Mouse (Mus musculus): ENCODE data around the gene Rnf183. TPM values are rescaled to one million over a fixed set of nuclear protein-coding genes. Genes with fewer than 3 reads are reported as not detected.

Gene Rnf183
- polyA plus RNA-seq, 1 experiment from 2014 or later = not detected

GRCm38 (mm10) chr4:62460348-62460747 is 25.3 kb upstream of the Rnf183 start:
- Histone ChIP-seq H3K4me2 (ENCODE audit: low read depth, low read length) (no peak overlapping the region), H3K9ac (replicated peaks) (no peak overlapping the region), H3K27me3 (ENCODE audit: insufficient read depth, low read length) (no peaks in the 10 kb centered on the region), H3K4me1 (ENCODE audit: insufficient read depth) (no peaks in the 10 kb centered on the region), H3K36me3 (replicated peaks; ENCODE audit: insufficient read depth, low read length) (no peaks in the 10 kb centered on the region), H3K27ac (ENCODE audit: low read depth) (no peak overlapping the region), H3K4me3 (ENCODE audit: low read depth, low read length) (no peak overlapping the region), H3K9me3 (ENCODE audit: low read length) (no peaks in the 10 kb centered on the region)
- WGBS (ENCODE audit: insufficient replicate concordance) = 88% methylated on average over 8 of the region's 8 CpGs
- DNase-seq = no peak
- no peak for ATAC-seq
- TF ChIP-seq CTCF (IDR thresholded peaks at IDR 0.05; ENCODE audit: low read depth) (no peak), EP300 (IDR thresholded peaks at IDR 0.05; ENCODE audit: low read depth) (no peak)

GRCm38 (mm10) chr4:62459081-62459480 is 24.0 kb upstream of the Rnf183 start:
- Histone ChIP-seq H3K27me3 (ENCODE audit: insufficient read depth, low read length) (no peaks in the 10 kb centered on the region), H3K36me3 (replicated peaks; ENCODE audit: insufficient read depth, low read length) (no peaks in the 10 kb centered on the region), H3K4me1 (ENCODE audit: insufficient read depth) (no peaks in the 10 kb centered on the region), H3K4me3 (ENCODE audit: low read depth, low read length) (no peak overlapping the region), H3K4me2 (ENCODE audit: low read depth, low read length) (no peak overlapping the region), H3K27ac (ENCODE audit: low read depth) (no peak overlapping the region), H3K9ac (replicated peaks) (no peak overlapping the region), H3K9me3 (ENCODE audit: low read length) (no peaks in the 10 kb centered on the region)
- DNase-seq (no peak), ATAC-seq (no peak)
- WGBS (ENCODE audit: insufficient replicate concordance) = 86% methylated on average over 3 of the region's 3 CpGs
- TF ChIP-seq CTCF (IDR thresholded peaks at IDR 0.05; ENCODE audit: low read depth) (no peak), EP300 (IDR thresholded peaks at IDR 0.05; ENCODE audit: low read depth) (no peak)

DNA sequence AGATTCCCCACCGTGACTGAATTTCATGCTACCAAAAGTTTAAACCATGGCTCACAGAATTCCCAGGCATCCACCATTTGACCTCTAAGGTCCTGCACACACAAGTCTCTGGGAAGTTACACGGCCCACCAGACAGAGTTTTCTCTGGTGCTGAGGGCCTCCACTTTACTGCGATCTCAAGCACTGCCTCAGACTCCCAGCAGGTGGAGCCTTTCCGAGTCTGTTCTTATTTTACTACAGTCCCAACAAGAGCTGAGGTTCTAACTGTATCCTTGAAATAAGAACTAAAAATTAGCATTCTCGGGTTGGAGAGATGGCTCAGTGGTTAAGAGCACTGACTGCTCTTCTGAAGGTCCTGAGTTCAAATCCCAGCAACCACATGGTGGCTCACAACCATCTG is 19.9 kb upstream of the Rnf183 start:
- Histone ChIP-seq H3K4me1 (ENCODE audit: insufficient read depth) (no peaks in the 10 kb centered on the region), H3K4me2 (ENCODE audit: low read depth, low read length) (no peak overlapping the region), H3K36me3 (replicated peaks; ENCODE audit: insufficient read depth, low read length) (no peaks in the 10 kb centered on the region), H3K4me3 (ENCODE audit: low read depth, low read length) (no peak overlapping the region), H3K27ac (ENCODE audit: low read depth) (no peak overlapping the region), H3K9ac (replicated peaks) (no peak overlapping the region), H3K27me3 (ENCODE audit: insufficient read depth, low read length) (no peaks in the 10 kb centered on the region), H3K9me3 (ENCODE audit: low read length) (no peaks in the 10 kb centered on the region)
- WGBS (ENCODE audit: insufficient replicate concordance) = 54% methylated on average over 5 of the region's 5 CpGs
- peak; percentile 52 for DNase-seq
- peak; percentile 66 for TF ChIP-seq CTCF (IDR thresholded peaks at IDR 0.05; ENCODE audit: low read depth)
- no peak for TF ChIP-seq EP300 (IDR thresholded peaks at IDR 0.05; ENCODE audit: low read depth)
- ATAC-seq = no peak

- Histone ChIP-seq H3K27me3 (ENCODE audit: insufficient read depth, low read length) (no peaks in the 10 kb centered on the region), H3K9ac (replicated peaks) (no peak overlapping the region), H3K4me3 (ENCODE audit: low read depth, low read length) (no peak overlapping the region), H3K36me3 (replicated peaks; ENCODE audit: insufficient read depth, low read length) (no peaks in the 10 kb centered on the region), H3K9me3 (ENCODE audit: low read length) (no peaks in the 10 kb centered on the region), H3K4me2 (ENCODE audit: low read depth, low read length) (no peak overlapping the region), H3K4me1 (ENCODE audit: insufficient read depth) (no peaks in the 10 kb centered on the region), H3K27ac (ENCODE audit: low read depth) (no peak overlapping the region)
- no peak for DNase-seq
- ATAC-seq = no peak
- TF ChIP-seq CTCF (IDR thresholded peaks at IDR 0.05; ENCODE audit: low read depth) (no peak), EP300 (IDR thresholded peaks at IDR 0.05; ENCODE audit: low read depth) (no peak)
- 68% methylated on average over 4 of the region's 4 CpGs for WGBS (ENCODE audit: insufficient replicate concordance)
These were observed 5.9 kb upstream of the Rnf183 start for GRCm38 (mm10) chr4:62440986-62441385.

DNA sequence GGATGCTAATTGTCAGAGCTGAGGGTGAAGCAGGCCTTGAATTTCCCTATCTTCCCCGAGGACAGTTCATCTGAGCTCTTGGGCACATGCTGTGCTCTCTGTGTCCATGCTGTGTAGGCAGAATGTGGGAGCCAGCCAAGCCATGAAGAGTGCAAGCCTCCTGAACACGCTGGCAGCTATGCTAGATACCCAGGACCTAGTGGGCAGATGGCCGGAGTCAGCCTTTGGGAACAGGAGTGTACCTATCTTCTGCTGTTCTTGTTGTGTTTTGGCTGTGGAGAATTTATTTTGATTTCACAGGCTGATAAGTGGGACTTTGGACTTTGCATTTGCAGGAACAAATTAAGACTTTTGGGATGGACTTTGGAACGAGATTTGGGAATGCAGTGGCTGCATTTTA is 5.5 kb upstream of the Rnf183 start:
- H3K27me3 ChIP-seq (ENCODE audit: insufficient read depth, low read length) = no peaks in the 10 kb centered on the region
- TF ChIP-seq EP300 (IDR thresholded peaks at IDR 0.05; ENCODE audit: low read depth) = no peak
- no peak for TF ChIP-seq CTCF (IDR thresholded peaks at IDR 0.05; ENCODE audit: low read depth)
- no peak overlapping the region for H3K4me3 ChIP-seq (ENCODE audit: low read depth, low read length)
- 70% methylated on average over 4 of the region's 4 CpGs for WGBS (ENCODE audit: insufficient replicate concordance)
- no peak overlapping the region for H3K27ac ChIP-seq (ENCODE audit: low read depth)
- H3K9ac ChIP-seq (replicated peaks) = no peak overlapping the region
- H3K36me3 ChIP-seq (replicated peaks; ENCODE audit: insufficient read depth, low read length) = no peaks in the 10 kb centered on the region
- H3K4me2 ChIP-seq (ENCODE audit: low read depth, low read length) = no peak overlapping the region
- H3K9me3 ChIP-seq (ENCODE audit: low read length) = no peaks in the 10 kb centered on the region
- H3K4me1 ChIP-seq (ENCODE audit: insufficient read depth) = no peaks in the 10 kb centered on the region
- ATAC-seq (no peak), DNase-seq (no peak)

DNA sequence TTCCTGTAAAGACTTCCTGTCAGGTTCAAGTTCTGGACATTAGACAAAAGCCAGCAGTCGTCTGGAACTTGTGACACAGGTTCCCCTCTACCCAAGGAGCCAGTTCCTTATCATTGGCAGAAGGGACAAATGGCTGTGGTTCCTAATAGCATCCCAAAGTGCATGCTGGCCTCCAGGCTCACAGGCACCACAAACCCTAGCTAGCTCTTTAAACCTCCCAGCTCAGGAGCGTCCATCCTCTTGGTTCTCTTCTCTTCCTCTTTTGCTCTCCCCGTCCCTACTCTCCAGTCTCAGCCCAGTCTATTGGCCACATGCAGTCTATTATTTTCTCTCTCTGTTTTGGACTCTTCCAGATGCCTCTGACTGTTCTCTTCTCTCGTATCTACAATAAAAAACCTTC is 4.7 kb upstream of the Rnf183 start:
- no peak for ATAC-seq
- Histone ChIP-seq H3K9ac (replicated peaks) (no peak overlapping the region), H3K36me3 (replicated peaks; ENCODE audit: insufficient read depth, low read length) (no peaks in the 10 kb centered on the region), H3K27ac (ENCODE audit: low read depth) (no peak overlapping the region), H3K9me3 (ENCODE audit: low read length) (no peaks in the 10 kb centered on the region), H3K4me3 (ENCODE audit: low read depth, low read length) (no peak overlapping the region), H3K27me3 (ENCODE audit: insufficient read depth, low read length) (no peaks in the 10 kb centered on the region), H3K4me1 (ENCODE audit: insufficient read depth) (no peaks in the 10 kb centered on the region), H3K4me2 (ENCODE audit: low read depth, low read length) (no peak overlapping the region)
- 41% methylated on average over 4 of the region's 4 CpGs for WGBS (ENCODE audit: insufficient replicate concordance)
- TF ChIP-seq EP300 (IDR thresholded peaks at IDR 0.05; ENCODE audit: low read depth) (no peak), CTCF (IDR thresholded peaks at IDR 0.05; ENCODE audit: low read depth) (no peak)
- DNase-seq = no peak

DNA sequence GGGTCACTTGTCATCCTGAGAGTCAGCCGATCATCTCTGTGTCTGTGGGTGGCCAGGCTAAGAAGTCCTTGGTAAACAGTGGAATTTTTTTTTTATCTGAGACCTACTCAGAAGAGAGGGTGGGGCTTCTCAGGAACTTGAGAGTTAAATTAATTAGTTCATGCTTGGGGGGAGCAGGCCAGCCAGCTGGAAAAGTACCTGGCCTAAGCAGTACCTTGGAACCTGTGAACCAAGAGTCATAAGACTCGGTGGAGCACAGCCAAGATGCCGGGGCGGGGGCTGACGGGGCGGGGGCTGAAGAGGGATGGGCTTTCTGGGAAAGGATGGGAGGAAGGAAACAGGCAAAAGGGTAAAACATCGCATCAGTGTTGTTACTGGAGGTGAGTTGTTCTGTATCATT is 2.8 kb upstream of the Rnf183 start:
- Histone ChIP-seq H3K4me2 (ENCODE audit: low read depth, low read length) (no peak overlapping the region), H3K36me3 (replicated peaks; ENCODE audit: insufficient read depth, low read length) (no peaks in the 10 kb centered on the region), H3K9me3 (ENCODE audit: low read length) (no peaks in the 10 kb centered on the region), H3K27ac (ENCODE audit: low read depth) (no peak overlapping the region), H3K4me3 (ENCODE audit: low read depth, low read length) (no peak overlapping the region), H3K9ac (replicated peaks) (no peak overlapping the region), H3K27me3 (ENCODE audit: insufficient read depth, low read length) (no peaks in the 10 kb centered on the region), H3K4me1 (ENCODE audit: insufficient read depth) (no peaks in the 10 kb centered on the region)
- 85% methylated on average over 7 of the region's 7 CpGs for WGBS (ENCODE audit: insufficient replicate concordance)
- DNase-seq (no peak), ATAC-seq (no peak)
- TF ChIP-seq CTCF (IDR thresholded peaks at IDR 0.05; ENCODE audit: low read depth) = no peak
- no peak for TF ChIP-seq EP300 (IDR thresholded peaks at IDR 0.05; ENCODE audit: low read depth)
